Mouse (Mus musculus) retina, postnatal 1 day (tissue): ENCODE data around the gene Slc38a2.

Experiments used
- DNase-seq: peaks from one replicate; pipeline ENCODE4 v3.0.0-alpha.2; 2012

Gene Slc38a2

GRCm38 (mm10) chr15:96699521-96700511, at the start of gene Slc38a2:
TSS of gene Slc38a2 (minus strand) at chr15:96699730.
- DNase-seq: peak; percentile 90

GRCm38 (mm10) chr15:96749101-96749500, 49.6 kb upstream of the Slc38a2 start:
- DNase-seq: no peak

GRCm38 (mm10) chr15:96747551-96747950, 48.0 kb upstream of the Slc38a2 start:
- DNase-seq: no peak

- no peak for DNase-seq
These were observed 47.5 kb upstream of the Slc38a2 start for GRCm38 (mm10) chr15:96746986-96747385.

GRCm38 (mm10) chr15:96745299-96745698, 45.8 kb upstream of the Slc38a2 start:
- no peak for DNase-seq

GRCm38 (mm10) chr15:96744882-96745296, 45.4 kb upstream of the Slc38a2 start:
- DNase-seq: no peak

GRCm38 (mm10) chr15:96744153-96744881, 44.8 kb upstream of the Slc38a2 start:
- no peak for DNase-seq

- no peak for DNase-seq
These were observed 43.7 kb upstream of the Slc38a2 start for GRCm38 (mm10) chr15:96743257-96743656.

GRCm38 (mm10) chr15:96742591-96743241, 43.2 kb upstream of the Slc38a2 start:
- no peak for DNase-seq

- no peak for DNase-seq
These were observed 41.5 kb upstream of the Slc38a2 start for GRCm38 (mm10) chr15:96740865-96741561.

GRCm38 (mm10) chr15:96740091-96740490, 40.6 kb upstream of the Slc38a2 start:
- no peak for DNase-seq

GRCm38 (mm10) chr15:96736663-96737385, 37.3 kb upstream of the Slc38a2 start:
- no peak for DNase-seq

GRCm38 (mm10) chr15:96735562-96736160, 36.1 kb upstream of the Slc38a2 start:
- DNase-seq: no peak

- DNase-seq: no peak
These were observed 34.9 kb upstream of the Slc38a2 start for GRCm38 (mm10) chr15:96734423-96734822.

GRCm38 (mm10) chr15:96730416-96730815, 30.9 kb upstream of the Slc38a2 start:
- DNase-seq: no peak

GRCm38 (mm10) chr15:96729785-96730184, 30.3 kb upstream of the Slc38a2 start:
- no peak for DNase-seq

GRCm38 (mm10) chr15:96728993-96729392, 29.5 kb upstream of the Slc38a2 start:
- no peak for DNase-seq

GRCm38 (mm10) chr15:96728346-96728745, 28.8 kb upstream of the Slc38a2 start:
- DNase-seq: no peak

GRCm38 (mm10) chr15:96724506-96724905, 25.0 kb upstream of the Slc38a2 start:
- no peak for DNase-seq

- no peak for DNase-seq
These were observed 22.7 kb upstream of the Slc38a2 start for GRCm38 (mm10) chr15:96722228-96722627.

GRCm38 (mm10) chr15:96720146-96720545, 20.6 kb upstream of the Slc38a2 start:
- DNase-seq: no peak
